Mouse (Mus musculus) liver, adult 2 months (tissue): ENCODE data around the gene Pparg.

Experiments
- CTCF ChIP-seq: fragments of 200-500 bp; IDR thresholded peaks from 2 replicates; pipeline ENCODE4 v1.5.1; 2011; ENCODE audit warnings: low read depth, low read length, control low read depth
- POLR2A ChIP-seq: fragments of 200-500 bp; IDR thresholded peaks from 2 replicates; pipeline ENCODE4 v1.6.1; 2011; ENCODE audit warnings: low read length, control low read depth; ENCODE audit not compliant: insufficient read depth; ENCODE audit errors: extremely low read depth

- no peak for TF ChIP-seq CTCF
- TF ChIP-seq POLR2A: no peak
These were observed 16.6 kb upstream of the Pparg start for GRCm38 (mm10) chr6:115344101-115344500.
